Mouse (Mus musculus) liver, embryonic 18 days (tissue): ENCODE results near the gene Tunar. TPM values are rescaled to one million over a fixed set of nuclear protein-coding genes. Genes with fewer than 3 reads are reported as not detected.

Experiments
- polyA plus RNA-seq: library from polyadenylated mRNA; depleted of rRNA; stranded (reverse); fragments of >200 nt; gene quantifications from 2 replicates; pipeline ENCODE4 v1.2.3, GENCODE M21; 2012; rRNA removed

Tunar gene
- polyA plus RNA-seq = not detected in 2 replicates

GRCm38 (mm10) chr12:105333570-105333969 lies at the start of gene Tunar:
Tunar (plus strand) TSS chr12:105333870.

Other genes with a start within 250 kb of the Tunar start
- gene Tcl1b2, start 187.9 kb upstream of the Tunar start, polyA plus RNA-seq = not detected in 2 replicates
- gene Tcl1b1, start 174.2 kb upstream of the Tunar start, polyA plus RNA-seq = not detected in 2 replicates
- gene Tcl1b5, start 157.5 kb upstream of the Tunar start, polyA plus RNA-seq = not detected in 2 replicates
- gene Tcl1b3, start 142.8 kb upstream of the Tunar start, polyA plus RNA-seq = not detected in 2 replicates
- gene Tcl1b4, start 131.9 kb upstream of the Tunar start, polyA plus RNA-seq = not detected in 2 replicates
- gene Tcl1, start 111.1 kb upstream of the Tunar start, polyA plus RNA-seq = not detected in 2 replicates
- gene D430019H16Rik, start 120.0 kb downstream of the Tunar start, polyA plus RNA-seq = 0.31 and 0.32 TPM in 2 replicates
- 0.02 TPM in 2 replicates for gene Bdkrb2, start 229.4 kb downstream of the Tunar start, polyA plus RNA-seq